Mouse (Mus musculus) liver, adult 2 months (tissue): Measurements from ENCODE around the gene Foxr1. TPM values are rescaled to one million over a fixed set of nuclear protein-coding genes. Genes with fewer than 3 reads are reported as not detected.
A peak's percentile ranks its signal among the peaks of the same experiment; 100 is the strongest.

ENCODE experiments used
- DNase-seq: peaks from one replicate; pipeline ENCODE4 v3.0.0-alpha.2; 2011; ENCODE audit warnings: low read depth, low spot score; ENCODE audit errors: extremely low read depth
- H3K27ac ChIP-seq: fragments of 200-500 bp; replicated peaks from 2 replicates; pipeline ENCODE4 v1.5.1; 2012; ENCODE audit warnings: low read depth, mild to moderate bottlenecking, control low read depth, inconsistent platforms, low read length; ENCODE audit not compliant: insufficient read depth
- H3K27me3 ChIP-seq: fragments of 200-500 bp; 2 replicates; pipeline ENCODE4 v1.6.1; 2012; ENCODE audit warnings: mild to moderate bottlenecking, moderate library complexity, low read length, inconsistent platforms; ENCODE audit not compliant: control insufficient read depth, insufficient read depth
- H3K36me3 ChIP-seq: fragments of 200-500 bp; 2 replicates; pipeline ENCODE4 v1.6.1; 2012; ENCODE audit warnings: low read length, inconsistent platforms; ENCODE audit not compliant: control insufficient read depth, insufficient read depth
- H3K4me1 ChIP-seq: fragments of 200-500 bp; 2 replicates; pipeline ENCODE4 v1.6.1; 2011; ENCODE audit warnings: low read length; ENCODE audit not compliant: control insufficient read depth, insufficient read depth
- H3K4me3 ChIP-seq: fragments of 200-500 bp; 2 replicates; pipeline ENCODE4 v1.5.1; 2011; ENCODE audit warnings: low read depth, mild to moderate bottlenecking, control low read depth, low read length, moderate library complexity; ENCODE audit not compliant: insufficient read depth
- H3K79me2 ChIP-seq: fragments of 200-500 bp; 2 replicates; pipeline ENCODE4 v1.6.1; 2012; ENCODE audit warnings: inconsistent platforms, mild to moderate bottlenecking, low read length, moderate library complexity; ENCODE audit not compliant: control insufficient read depth, insufficient read depth
- H3K9ac ChIP-seq: fragments of 200-500 bp; 2 replicates; pipeline ENCODE4 v1.6.1; 2012; ENCODE audit warnings: low read depth, mild to moderate bottlenecking, control low read depth, inconsistent platforms, low read length
- CTCF ChIP-seq: fragments of 200-500 bp; IDR thresholded peaks from 2 replicates; pipeline ENCODE4 v1.5.1; 2011; ENCODE audit warnings: low read depth, low read length, control low read depth
- POLR2A ChIP-seq: fragments of 200-500 bp; IDR thresholded peaks from 2 replicates; pipeline ENCODE4 v1.6.1; 2011; ENCODE audit warnings: low read length, control low read depth; ENCODE audit not compliant: insufficient read depth; ENCODE audit errors: extremely low read depth
- WGBS: fragments of 180-500 bp; shearing (Covaris S2); methylation state at CpG from one replicate; pipeline ENCODE4 v1.1.7; 2018; 5-methylcytosine and 5-hydroxymethylcytosine counted together
- polyA plus RNA-seq: library from polyadenylated mRNA; depleted of rRNA; stranded (reverse); fragments of >200 nt; gene quantifications from 2 replicates; pipeline ENCODE4 v1.2.3, GENCODE M21; 2012
- total RNA-seq: library from RNA; depleted of rRNA; stranded (reverse); fragments of >200 nt; gene quantifications from 2 replicates; pipeline ENCODE4 v1.2.3, GENCODE M21; 2014

Foxr1 gene
- total and polyA plus RNA-seq, 2 experiments: not detected

- TF ChIP-seq POLR2A: 0 out of 2 replicates have a peak, but pooled peaks have one; percentile 17
- no peak for TF ChIP-seq CTCF
- no peaks in the 10 kb centered on the region for H3K27me3 ChIP-seq
- H3K36me3 ChIP-seq: no peaks in the 10 kb centered on the region
- DNase-seq: peak; percentile 99
- H3K4me3 ChIP-seq: peak overlapping the region; percentile 48
- peak overlapping the region; percentile 67 for H3K9ac ChIP-seq
- peak overlapping the region; percentile 93 for H3K27ac ChIP-seq
- WGBS: 4% methylated on average over 7 of the region's 7 CpGs
- peaks cover 27% of the 10 kb centered on the region; the same call in 1 of the 2 replicates for H3K79me2 ChIP-seq
- peaks cover 35% of the 10 kb centered on the region for H3K4me1 ChIP-seq
Observed at GRCm38 (mm10) chr9:44487441-44487840, 46.5 kb upstream of the Foxr1 start.

GRCm38 (mm10) chr9:44486741-44487421, 45.9 kb upstream of the Foxr1 start:
- Histone ChIP-seq H3K36me3 (no peaks in the 10 kb centered on the region), H3K27me3 (no peaks in the 10 kb centered on the region), H3K27ac (peak overlapping the region; percentile 93), H3K9ac (peak overlapping the region; percentile 67), H3K4me1 (peaks cover 35% of the 10 kb centered on the region), H3K4me3 (peak overlapping the region; percentile 48), H3K79me2 (peaks cover 22% of the 10 kb centered on the region; the same call in 1 of the 2 replicates)
- TF ChIP-seq POLR2A (no peak), CTCF (no peak)
- DNase-seq: peak; percentile 77
- 6% methylated on average over 15 of the region's 15 CpGs for WGBS

GRCm38 (mm10) chr9:44486335-44486734, 45.4 kb upstream of the Foxr1 start:
- Histone ChIP-seq H3K27ac (peak overlapping the region; percentile 96), H3K36me3 (no peaks in the 10 kb centered on the region), H3K79me2 (peaks cover 20% of the 10 kb centered on the region; the same call in 1 of the 2 replicates), H3K27me3 (no peaks in the 10 kb centered on the region), H3K9ac (peak overlapping the region; percentile 70), H3K4me3 (peak overlapping the region; percentile 88), H3K4me1 (peaks cover 32% of the 10 kb centered on the region)
- TF ChIP-seq POLR2A (peak; percentile 40; the same call in 1 of the 2 replicates), CTCF (no peak)
- peak; percentile 81 for DNase-seq
- 6% methylated on average over 3 of the region's 3 CpGs for WGBS

- Histone ChIP-seq H3K79me2 (peaks cover 18% of the 10 kb centered on the region; the same call in 1 of the 2 replicates), H3K4me3 (peak overlapping the region; percentile 88), H3K27ac (peak overlapping the region; percentile 96), H3K9ac (peak overlapping the region; percentile 90), H3K36me3 (no peaks in the 10 kb centered on the region), H3K27me3 (no peaks in the 10 kb centered on the region), H3K4me1 (peaks cover 27% of the 10 kb centered on the region)
- TF ChIP-seq CTCF (no peak), POLR2A (peak; percentile 40; the same call in 1 of the 2 replicates)
- DNase-seq: peak; percentile 93
- 13% methylated on average over 14 of the region's 14 CpGs for WGBS
Observed at GRCm38 (mm10) chr9:44485516-44486161, 44.7 kb upstream of the Foxr1 start.

- Histone ChIP-seq H3K9ac (peak overlapping the region; percentile 90), H3K27ac (peak overlapping the region; percentile 96), H3K4me3 (peak overlapping the region; percentile 88), H3K79me2 (peaks cover 18% of the 10 kb centered on the region; the same call in 1 of the 2 replicates), H3K27me3 (no peaks in the 10 kb centered on the region), H3K4me1 (peaks cover 25% of the 10 kb centered on the region), H3K36me3 (no peaks in the 10 kb centered on the region)
- peak; percentile 52 for DNase-seq
- TF ChIP-seq CTCF (no peak), POLR2A (no peak)
- WGBS: 15% methylated on average over 6 of the region's 6 CpGs
Observed at GRCm38 (mm10) chr9:44485105-44485515, 44.2 kb upstream of the Foxr1 start.
